Mouse (Mus musculus): ENCODE measurements at regions not wholly inside any gene's neighbourhood (a gene's known extent, or its start where the extent isn't known, plus 50 kb on each side); places are given as distances from the start of the nearest gene placed in this dataset.

GRCm38 (mm10) chr17:76205082-76205481 is 653.3 kb upstream of the Fam98a start:
- H3K4me2 ChIP-seq (replicated peaks): no peak overlapping the region
- H3K9ac ChIP-seq: no peak overlapping the region
- H3K27me3 ChIP-seq: no peaks in the 10 kb centered on the region
- no peak overlapping the region for H3K27ac ChIP-seq
- no peaks in the 10 kb centered on the region for H3K9me3 ChIP-seq
- ATAC-seq (ENCODE audit: insufficient number of reproducible peaks, insufficient read depth, low FRiP score, low TSS enrichment): no peak
- no peak overlapping the region for H3K4me3 ChIP-seq
- no peaks in the 10 kb centered on the region for H3K36me3 ChIP-seq
- H3K4me1 ChIP-seq: no peaks in the 10 kb centered on the region

- no peak for ATAC-seq (ENCODE audit: insufficient number of reproducible peaks, insufficient read depth, low FRiP score, low TSS enrichment)
- Histone ChIP-seq H3K4me3 (no peak overlapping the region), H3K9ac (no peak overlapping the region), H3K27ac (no peak overlapping the region), H3K4me1 (no peaks in the 10 kb centered on the region), H3K9me3 (no peaks in the 10 kb centered on the region), H3K36me3 (no peaks in the 10 kb centered on the region), H3K27me3 (no peaks in the 10 kb centered on the region), H3K4me2 (replicated peaks) (no peak overlapping the region)
- 39% methylated on average over 2 of the region's 2 CpGs for WGBS
Observed at GRCm38 (mm10) chr17:76184813-76185212, 633.1 kb upstream of the Fam98a start.

GRCm38 (mm10) chr17:76136660-76137495 is 585.1 kb upstream of the Fam98a start:
- Histone ChIP-seq H3K9ac (no peak overlapping the region), H3K4me1 (no peaks in the 10 kb centered on the region), H3K4me3 (no peak overlapping the region), H3K27ac (no peak overlapping the region), H3K27me3 (no peaks in the 10 kb centered on the region), H3K9me3 (no peaks in the 10 kb centered on the region), H3K36me3 (no peaks in the 10 kb centered on the region), H3K4me2 (replicated peaks) (no peak overlapping the region)
- no peak for ATAC-seq (ENCODE audit: insufficient number of reproducible peaks, insufficient read depth, low FRiP score, low TSS enrichment)

GRCm38 (mm10) chr17:76134030-76134429 is 582.3 kb upstream of the Fam98a start:
- WGBS: 77% methylated on average over 3 of the region's 3 CpGs
- Histone ChIP-seq H3K4me3 (no peak overlapping the region), H3K4me2 (replicated peaks) (no peak overlapping the region), H3K4me1 (no peaks in the 10 kb centered on the region), H3K36me3 (no peaks in the 10 kb centered on the region), H3K27me3 (no peaks in the 10 kb centered on the region), H3K9ac (no peak overlapping the region), H3K27ac (no peak overlapping the region), H3K9me3 (no peaks in the 10 kb centered on the region)
- no peak for ATAC-seq (ENCODE audit: insufficient number of reproducible peaks, insufficient read depth, low FRiP score, low TSS enrichment)

- Histone ChIP-seq H3K4me1 (no peaks in the 10 kb centered on the region), H3K4me2 (replicated peaks) (no peak overlapping the region), H3K27me3 (no peaks in the 10 kb centered on the region), H3K27ac (no peak overlapping the region), H3K4me3 (no peak overlapping the region), H3K9me3 (no peaks in the 10 kb centered on the region), H3K9ac (no peak overlapping the region), H3K36me3 (no peaks in the 10 kb centered on the region)
- ATAC-seq (ENCODE audit: insufficient number of reproducible peaks, insufficient read depth, low FRiP score, low TSS enrichment): no peak
- 91% methylated on average over 5 of the region's 5 CpGs for WGBS
Observed at GRCm38 (mm10) chr17:76125260-76125659, 573.5 kb upstream of the Fam98a start.

GRCm38 (mm10) chr17:76111315-76112195 is 559.8 kb upstream of the Fam98a start:
- WGBS: 71% methylated on average over 9 of the region's 9 CpGs

GRCm38 (mm10) chr17:76110856-76111255 is 559.1 kb upstream of the Fam98a start:
- H3K4me3 ChIP-seq: no peak overlapping the region
- no peak overlapping the region for H3K27ac ChIP-seq
- 86% methylated on average over 1 of the region's 1 CpGs for WGBS
- H3K4me1 ChIP-seq: no peaks in the 10 kb centered on the region
- no peaks in the 10 kb centered on the region for H3K36me3 ChIP-seq
- ATAC-seq (ENCODE audit: insufficient number of reproducible peaks, insufficient read depth, low FRiP score, low TSS enrichment): no peak
- H3K4me2 ChIP-seq (replicated peaks): no peak overlapping the region
- no peaks in the 10 kb centered on the region for H3K27me3 ChIP-seq
- no peak overlapping the region for H3K9ac ChIP-seq
- no peaks in the 10 kb centered on the region for H3K9me3 ChIP-seq

More at GRCm38 (mm10) chr17:76111315-76112195, 559.8 kb upstream of the Fam98a start:
- H3K27ac ChIP-seq: no peak overlapping the region
- no peaks in the 10 kb centered on the region for H3K9me3 ChIP-seq
- no peak overlapping the region for H3K4me2 ChIP-seq (replicated peaks)
- H3K4me1 ChIP-seq: no peaks in the 10 kb centered on the region
- no peaks in the 10 kb centered on the region for H3K27me3 ChIP-seq
- H3K36me3 ChIP-seq: no peaks in the 10 kb centered on the region
- H3K4me3 ChIP-seq: no peak overlapping the region
- H3K9ac ChIP-seq: no peak overlapping the region
- ATAC-seq (ENCODE audit: insufficient number of reproducible peaks, insufficient read depth, low FRiP score, low TSS enrichment): no peak

GRCm38 (mm10) chr17:76083536-76083935 is 531.8 kb upstream of the Fam98a start:
- 88% methylated on average over 3 of the region's 3 CpGs for WGBS
- Histone ChIP-seq H3K27me3 (no peaks in the 10 kb centered on the region), H3K4me2 (replicated peaks) (no peak overlapping the region), H3K9me3 (no peaks in the 10 kb centered on the region), H3K9ac (no peak overlapping the region), H3K27ac (no peak overlapping the region), H3K4me1 (no peaks in the 10 kb centered on the region), H3K36me3 (no peaks in the 10 kb centered on the region), H3K4me3 (no peak overlapping the region)
- no peak for ATAC-seq (ENCODE audit: insufficient number of reproducible peaks, insufficient read depth, low FRiP score, low TSS enrichment)

- Histone ChIP-seq H3K27ac (no peak overlapping the region), H3K9ac (no peak overlapping the region), H3K4me2 (replicated peaks) (no peak overlapping the region), H3K9me3 (no peaks in the 10 kb centered on the region), H3K4me1 (no peaks in the 10 kb centered on the region), H3K36me3 (no peaks in the 10 kb centered on the region), H3K4me3 (no peak overlapping the region), H3K27me3 (no peaks in the 10 kb centered on the region)
- ATAC-seq (ENCODE audit: insufficient number of reproducible peaks, insufficient read depth, low FRiP score, low TSS enrichment): no peak
- 83% methylated on average over 2 of the region's 2 CpGs for WGBS
Observed at GRCm38 (mm10) chr17:76081780-76082179, 530.0 kb upstream of the Fam98a start.

GRCm38 (mm10) chr17:76046438-76046837 is 494.7 kb upstream of the Fam98a start:
- WGBS: 84% methylated on average over 1 of the region's 1 CpGs
- Histone ChIP-seq H3K9me3 (no peaks in the 10 kb centered on the region), H3K27ac (no peak overlapping the region), H3K9ac (no peak overlapping the region), H3K36me3 (no peaks in the 10 kb centered on the region), H3K4me1 (no peaks in the 10 kb centered on the region), H3K27me3 (no peaks in the 10 kb centered on the region), H3K4me3 (no peak overlapping the region), H3K4me2 (replicated peaks) (no peak overlapping the region)
- ATAC-seq (ENCODE audit: insufficient number of reproducible peaks, insufficient read depth, low FRiP score, low TSS enrichment): no peak

- H3K4me1 ChIP-seq: no peaks in the 10 kb centered on the region
- H3K4me3 ChIP-seq: no peak overlapping the region
- no peak overlapping the region for H3K9ac ChIP-seq
- H3K9me3 ChIP-seq: no peaks in the 10 kb centered on the region
- H3K4me2 ChIP-seq (replicated peaks): no peak overlapping the region
- WGBS: 77% methylated on average over 1 of the region's 1 CpGs
- H3K27me3 ChIP-seq: no peaks in the 10 kb centered on the region
- no peak overlapping the region for H3K27ac ChIP-seq
- H3K36me3 ChIP-seq: no peaks in the 10 kb centered on the region
- ATAC-seq (ENCODE audit: insufficient number of reproducible peaks, insufficient read depth, low FRiP score, low TSS enrichment): no peak
Observed at GRCm38 (mm10) chr17:76032710-76033109, 481.0 kb upstream of the Fam98a start.

- Histone ChIP-seq H3K4me3 (no peak overlapping the region), H3K9ac (no peak overlapping the region), H3K27me3 (no peaks in the 10 kb centered on the region), H3K27ac (no peak overlapping the region), H3K36me3 (no peaks in the 10 kb centered on the region), H3K9me3 (no peaks in the 10 kb centered on the region), H3K4me2 (replicated peaks) (no peak overlapping the region), H3K4me1 (no peaks in the 10 kb centered on the region)
- ATAC-seq (ENCODE audit: insufficient number of reproducible peaks, insufficient read depth, low FRiP score, low TSS enrichment): no peak
- WGBS: 45% methylated on average over 1 of the region's 1 CpGs
Observed at GRCm38 (mm10) chr17:76008011-76008410, 456.3 kb upstream of the Fam98a start.

Data from embryonic facial prominence, embryonic 12.5 days (tissue).